Mouse (Mus musculus): Measurements from ENCODE around the gene Trim40.

DNA sequence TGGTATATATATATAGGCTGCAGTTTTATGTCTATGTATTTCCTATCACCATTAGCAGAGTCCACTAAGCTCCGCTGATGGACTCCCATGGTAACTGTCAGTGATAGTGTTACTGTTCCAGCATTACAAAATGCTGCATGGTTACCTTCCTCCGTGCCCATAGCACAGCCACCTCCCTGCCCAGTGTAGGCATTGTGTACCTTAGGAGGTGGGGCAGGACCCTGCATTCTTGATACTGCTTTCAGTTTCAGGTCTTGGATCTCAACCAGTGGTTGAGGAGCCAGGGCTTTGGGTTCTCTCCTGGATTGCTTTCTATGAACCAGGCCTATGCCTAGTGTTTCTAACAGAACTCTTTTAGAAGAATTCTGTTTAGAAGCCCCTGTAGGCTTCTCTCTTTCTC, 39.9 kb downstream of the Trim40 start:
- TF ChIP-seq GATA1 (IDR thresholded peaks at IDR 0.05; ENCODE audit: low read length) (no peak), TAL1 (IDR thresholded peaks at IDR 0.05; ENCODE audit: low read length) (no peak)
